Mouse (Mus musculus): ENCODE data around the gene Plekho2. TPM values are rescaled to one million over a fixed set of nuclear protein-coding genes. Genes with fewer than 3 reads are reported as not detected.
A peak's percentile ranks its signal among the peaks of the same experiment; 100 is the strongest.

The Plekho2 gene
- total RNA-seq (2021): 1 to 10 TPM; 5.6 to 8.4 TPM
- long read RNA-seq, partial matches to known transcripts: 1 of 4 reads
- long read RNA-seq, other reads (novel, unspliced or antisense): 2 of 4 reads

GRCm38 (mm10) chr9:65579781-65580371 is at the start of gene Plekho2:
Gene Plekho2, minus strand, starts transcription at chr9:65580040.
- DNase-seq (ENCODE audit: low spot score in 2 of 2): peak; percentile 81 to 88

- DNase-seq (ENCODE audit: low spot score in 2 of 2): peak in 1 of 2 experiments; percentile 6
These were observed 49.4 kb upstream of the Plekho2 start, which contains the start of gene Rbpms2 for GRCm38 (mm10) chr9:65629025-65629766. Gene Rbpms2, plus strand, starts transcription at chr9:65629648.

GRCm38 (mm10) chr9:65624266-65624665 is 44.4 kb upstream of the Plekho2 start:
- no peak for DNase-seq (ENCODE audit: low spot score in 2 of 2)

GRCm38 (mm10) chr9:65622826-65623225 is 43.0 kb upstream of the Plekho2 start:
- DNase-seq (ENCODE audit: low spot score in 2 of 2): no peak

GRCm38 (mm10) chr9:65621666-65622065 is 41.8 kb upstream of the Plekho2 start:
- DNase-seq (ENCODE audit: low spot score in 2 of 2): no peak

GRCm38 (mm10) chr9:65621196-65621595 is 41.4 kb upstream of the Plekho2 start:
- no peak for DNase-seq (ENCODE audit: low spot score in 2 of 2)

- no peak for DNase-seq (ENCODE audit: low spot score in 2 of 2)
These were observed 39.5 kb upstream of the Plekho2 start for GRCm38 (mm10) chr9:65619311-65619710.

- DNase-seq (ENCODE audit: low spot score in 2 of 2): no peak
These were observed 33.3 kb upstream of the Plekho2 start for GRCm38 (mm10) chr9:65613098-65613497.

- DNase-seq (ENCODE audit: low spot score in 2 of 2): no peak
These were observed 32.2 kb upstream of the Plekho2 start for GRCm38 (mm10) chr9:65611969-65612486.

GRCm38 (mm10) chr9:65607120-65607519 is 27.3 kb upstream of the Plekho2 start:
- DNase-seq (ENCODE audit: low spot score in 2 of 2): no peak

- DNase-seq (ENCODE audit: low spot score in 2 of 2): no peak
These were observed 26.7 kb upstream of the Plekho2 start for GRCm38 (mm10) chr9:65606321-65607109.

GRCm38 (mm10) chr9:65605471-65606136 is 25.8 kb upstream of the Plekho2 start:
- peak; percentile 58 to 70 for DNase-seq (ENCODE audit: low spot score in 2 of 2)

GRCm38 (mm10) chr9:65603401-65604102 is 23.7 kb upstream of the Plekho2 start:
- no peak for DNase-seq (ENCODE audit: low spot score in 2 of 2)

GRCm38 (mm10) chr9:65600951-65601350 is 21.1 kb upstream of the Plekho2 start:
- no peak for DNase-seq (ENCODE audit: low spot score in 2 of 2)

GRCm38 (mm10) chr9:65598765-65599249 is 19.0 kb upstream of the Plekho2 start:
- peak; percentile 52 to 65 for DNase-seq (ENCODE audit: low spot score in 2 of 2)

- no peak for DNase-seq (ENCODE audit: low spot score in 2 of 2)
These were observed 13.8 kb upstream of the Plekho2 start for GRCm38 (mm10) chr9:65593596-65593995.

- no peak for DNase-seq (ENCODE audit: low spot score in 2 of 2)
These were observed 12.9 kb upstream of the Plekho2 start for GRCm38 (mm10) chr9:65592721-65593120.

- DNase-seq (ENCODE audit: low spot score in 2 of 2): no peak
These were observed 9.3 kb upstream of the Plekho2 start for GRCm38 (mm10) chr9:65589091-65589490.

- DNase-seq (ENCODE audit: low spot score in 2 of 2): peak in 1 of 2 experiments; percentile 46
These were observed 7.9 kb upstream of the Plekho2 start for GRCm38 (mm10) chr9:65587573-65588358.

All from layer of hippocampus, postnatal 10 days (tissue).